Mouse (Mus musculus): ENCODE data around the gene Fh1.
A peak's percentile ranks its signal among the peaks of the same experiment; 100 is the strongest.

The Fh1 gene

DNA sequence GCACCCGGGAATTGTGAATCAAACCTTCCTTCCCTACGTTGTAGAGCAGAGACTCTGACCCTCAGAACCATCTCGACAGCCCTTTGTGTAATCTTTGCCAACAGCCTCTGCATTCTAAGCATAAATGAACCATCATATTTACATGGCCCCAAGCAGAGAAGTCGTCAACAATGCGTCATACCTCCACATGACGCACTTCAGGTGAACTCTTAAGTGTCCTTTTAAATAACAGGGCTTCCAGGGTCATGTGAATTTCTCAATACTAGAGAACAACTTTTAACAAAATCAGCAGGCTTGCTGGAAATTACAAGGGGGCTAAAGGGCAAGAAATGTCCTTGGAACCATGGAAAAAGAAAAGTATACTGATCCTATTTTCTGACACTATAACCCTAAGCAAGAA, 1.8 kb downstream of the Fh1 start:
- DNase-seq (ENCODE audit: low spot score in 2 of 2): no peak

DNA sequence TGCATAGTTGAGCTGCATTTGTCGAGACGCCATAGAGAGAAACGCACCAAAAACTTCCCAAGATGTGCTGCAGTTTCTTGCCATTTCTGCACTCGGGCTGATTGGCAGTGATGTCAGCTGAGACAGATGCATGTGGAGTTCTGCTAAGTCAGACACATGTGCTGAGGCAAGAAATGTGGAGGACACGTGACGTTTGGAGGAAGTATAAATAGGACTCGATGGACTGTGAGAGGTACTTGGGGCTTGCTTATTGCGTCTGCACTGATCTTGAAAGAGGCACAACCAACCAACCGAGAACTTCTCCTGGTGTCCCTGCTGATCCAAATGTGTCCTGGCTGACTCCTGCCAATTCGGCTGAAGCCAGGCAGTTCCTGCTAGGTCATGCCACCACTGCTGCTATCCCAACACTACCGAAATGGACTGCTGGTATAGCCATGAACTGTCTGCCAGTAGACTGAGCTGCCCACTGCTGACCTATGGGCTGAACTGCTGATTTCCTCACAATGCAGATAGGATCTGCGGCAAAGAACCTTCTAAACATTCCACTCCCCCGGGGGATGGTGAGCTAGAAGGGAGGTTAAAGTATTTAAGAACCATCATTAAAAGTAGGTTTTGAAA, 5.5 kb downstream of the Fh1 start, which contains the start of gene Kmo:
Gene Kmo, plus strand, starts transcription at position 568 of the 618 bp plus-strand sequence.
- no peak for DNase-seq (ENCODE audit: low spot score in 2 of 2)

DNA sequence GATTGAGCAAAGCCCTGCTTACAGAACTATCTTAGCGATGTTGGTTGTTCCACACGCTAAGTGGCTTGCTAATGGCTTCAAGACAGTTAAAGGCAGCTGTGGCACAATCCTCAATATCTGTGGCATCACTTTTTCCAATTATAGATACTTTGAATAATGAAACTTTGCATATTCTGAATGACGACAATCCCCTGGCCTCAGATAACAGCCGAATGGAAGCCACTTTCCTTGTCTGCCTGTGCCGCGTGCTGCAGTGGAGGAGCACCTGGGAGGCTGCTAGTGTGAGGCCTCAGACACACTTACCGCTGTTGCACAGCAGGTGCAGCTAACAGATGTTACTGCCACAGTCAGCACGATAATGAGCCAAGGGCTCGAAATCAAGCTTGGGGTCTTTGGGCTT, 10.4 kb downstream of the Fh1 start:
- no peak for DNase-seq (ENCODE audit: low spot score in 2 of 2)

DNA sequence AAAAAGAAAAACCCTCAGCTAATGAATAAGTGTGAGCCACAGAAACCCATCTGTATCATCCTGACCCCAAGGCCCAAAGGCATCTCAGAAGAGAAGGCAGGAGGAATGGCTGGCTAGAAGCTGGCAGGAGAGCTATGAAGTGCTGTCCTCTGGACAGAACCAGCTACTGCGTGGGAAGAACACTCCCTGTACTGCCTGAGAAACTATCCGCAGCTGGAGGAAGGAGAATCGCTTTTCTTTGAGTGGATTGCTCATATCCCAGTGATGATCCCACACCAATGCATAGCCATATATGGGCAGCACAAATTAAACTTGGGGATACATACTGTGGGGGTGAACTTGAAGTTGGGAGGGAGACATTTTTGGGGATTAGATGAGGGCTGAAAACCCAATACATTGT, 16.7 kb downstream of the Fh1 start:
- DNase-seq (ENCODE audit: low spot score in 2 of 2): no peak

DNA sequence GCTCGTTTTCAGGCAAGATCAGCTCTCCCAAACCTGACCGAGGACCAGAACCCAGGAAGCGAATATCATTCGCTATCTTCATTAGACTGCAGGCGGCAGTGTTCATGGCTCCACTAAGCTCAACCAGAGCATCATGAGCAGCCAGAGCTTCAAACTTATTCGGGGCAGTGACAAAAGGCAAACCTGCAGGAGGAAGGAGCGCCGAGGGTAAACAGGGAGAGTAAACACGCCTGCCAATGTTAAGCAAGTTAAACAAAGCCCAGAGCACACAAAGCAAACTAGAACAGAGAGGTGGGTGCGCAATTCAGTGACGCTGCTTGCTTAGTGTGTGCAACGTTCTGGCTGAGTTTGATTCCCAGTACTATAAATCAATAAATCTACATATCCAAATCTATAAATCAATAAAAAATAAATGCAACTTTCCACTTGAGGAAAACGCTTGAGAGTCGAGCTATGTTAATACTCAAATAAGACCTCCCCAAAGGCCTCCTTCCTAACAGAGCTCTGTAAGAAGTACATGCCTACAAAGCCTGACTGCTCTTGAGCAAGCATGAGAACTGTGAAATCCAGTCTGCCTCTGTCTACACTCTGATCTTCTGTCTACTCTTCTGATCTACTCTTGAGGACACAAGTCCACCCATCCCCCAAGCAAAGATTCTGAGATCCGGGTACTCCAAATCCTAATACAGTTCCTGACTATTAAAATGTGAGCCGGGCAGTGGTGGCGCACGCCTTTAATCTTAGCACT, 17.4 kb downstream of the Fh1 start:
- no peak for DNase-seq (ENCODE audit: low spot score in 2 of 2)

DNA sequence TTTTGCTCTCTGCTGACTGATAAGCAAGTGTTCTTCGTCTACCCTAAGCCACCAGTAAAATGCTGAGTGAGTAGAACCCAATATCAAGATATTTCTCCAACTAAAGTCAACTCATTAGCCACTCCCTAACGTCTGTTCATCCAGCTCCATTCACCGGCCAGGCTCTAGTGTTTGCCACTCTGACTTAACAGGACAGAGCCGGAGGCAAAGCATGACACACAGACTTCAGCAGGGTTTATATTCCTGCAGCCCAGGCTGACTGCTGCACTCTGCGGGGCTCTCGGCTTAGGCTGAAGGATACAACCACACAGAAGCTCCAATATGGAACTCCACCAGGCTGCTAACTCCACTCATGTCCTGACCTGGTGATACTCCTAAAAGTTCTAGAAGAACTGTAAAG, 18.1 kb downstream of the Fh1 start:
- DNase-seq (ENCODE audit: low spot score in 2 of 2): no peak

DNA sequence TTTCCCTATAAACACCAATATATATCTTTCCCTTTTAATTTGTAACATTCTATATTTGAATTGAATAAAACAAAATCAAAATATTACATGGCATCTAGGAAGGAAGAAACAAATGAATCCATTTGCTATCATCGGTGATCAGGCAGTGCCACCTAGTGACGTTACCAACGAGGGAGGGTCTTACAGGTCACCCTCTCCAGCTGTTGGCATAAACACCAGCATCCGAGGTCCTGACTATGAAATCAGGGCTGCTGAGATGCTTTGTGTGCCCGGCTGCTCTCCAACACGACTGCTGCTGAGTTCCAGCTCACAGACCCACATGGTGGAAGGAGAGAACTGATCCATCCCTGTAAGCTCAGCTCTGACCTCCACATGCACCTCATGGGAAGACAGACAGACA, 22.0 kb downstream of the Fh1 start:
- no peak for DNase-seq (ENCODE audit: low spot score in 2 of 2)

DNA sequence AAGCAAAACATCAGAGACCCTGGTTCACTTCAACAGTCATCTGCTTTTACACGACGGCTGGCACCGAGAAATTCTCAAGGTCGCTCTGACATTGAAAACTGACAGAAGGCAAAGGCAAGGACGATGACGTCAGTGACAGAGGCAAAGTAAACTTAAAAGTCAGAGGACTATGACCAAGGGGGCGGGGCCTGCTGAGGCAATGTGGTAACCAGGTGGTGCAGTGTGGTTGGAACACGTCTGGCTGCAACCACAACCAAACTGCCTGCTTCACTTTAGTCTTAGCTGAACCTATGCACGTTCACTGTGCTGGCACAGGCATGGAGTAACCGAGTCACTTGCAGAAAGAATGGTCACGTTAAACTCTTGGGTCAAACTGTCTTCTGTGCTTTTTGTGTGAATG, 23.2 kb downstream of the Fh1 start:
- no peak for DNase-seq (ENCODE audit: low spot score in 2 of 2)

DNA sequence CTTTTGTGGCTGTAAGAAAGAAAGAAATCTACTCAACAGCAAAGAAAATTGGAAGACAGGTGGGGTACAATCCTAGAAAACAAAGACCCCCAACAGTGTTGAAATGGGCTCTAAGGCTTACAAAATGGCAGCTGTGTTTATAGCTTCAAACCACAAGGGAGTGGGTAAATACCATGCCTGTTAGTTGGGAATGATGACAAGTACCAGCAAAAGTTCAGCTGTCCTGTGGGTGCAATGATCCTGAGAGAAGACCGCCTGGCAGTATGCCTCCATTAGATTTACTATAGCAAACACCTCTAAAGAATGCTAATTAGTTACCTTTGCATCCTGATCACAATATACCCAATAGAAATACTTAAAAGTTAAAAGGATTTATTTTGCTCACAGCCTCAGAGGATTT, 32.6 kb downstream of the Fh1 start:
- no peak for DNase-seq (ENCODE audit: low spot score in 2 of 2)

DNA sequence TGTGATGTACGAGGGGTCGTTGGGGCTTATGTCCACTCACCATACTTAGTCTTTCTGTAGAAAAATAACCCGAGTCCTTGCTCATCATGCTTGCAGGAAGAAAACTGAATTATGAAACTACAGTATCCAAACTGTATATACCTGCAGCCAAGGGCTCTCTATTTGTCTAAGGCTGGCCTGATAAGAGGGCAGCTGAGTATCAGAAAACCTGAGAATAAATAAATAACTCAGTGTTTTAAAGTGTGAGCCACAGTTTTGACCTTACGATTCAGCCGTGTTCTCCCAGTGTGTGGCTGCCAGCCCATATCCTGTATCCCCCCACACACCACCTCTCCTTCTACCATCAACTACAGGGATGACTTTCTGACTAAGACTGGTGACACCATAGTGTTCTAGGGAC, 38.8 kb downstream of the Fh1 start:
- DNase-seq (ENCODE audit: low spot score in 2 of 2): no peak

DNA sequence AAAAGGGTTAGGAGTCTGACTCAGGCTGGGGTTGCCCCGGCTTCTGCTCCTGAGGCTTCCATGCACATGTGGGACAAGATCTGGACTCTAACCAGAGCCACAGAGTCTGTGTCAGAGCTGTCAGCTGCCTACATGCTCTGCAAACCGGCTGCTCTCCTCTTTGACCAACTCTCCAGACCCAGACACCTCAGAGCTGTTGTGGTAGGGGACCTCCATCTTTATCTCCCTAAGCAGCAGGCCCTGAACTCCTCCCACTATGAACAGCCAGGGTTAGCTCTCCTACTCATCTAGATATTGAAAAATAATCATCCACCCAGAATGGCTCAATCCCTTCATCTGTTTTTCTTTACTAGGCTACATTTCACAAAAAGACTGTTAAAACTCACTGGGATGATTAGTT, 40.2 kb downstream of the Fh1 start:
- DNase-seq (ENCODE audit: low spot score in 2 of 2): no peak

DNA sequence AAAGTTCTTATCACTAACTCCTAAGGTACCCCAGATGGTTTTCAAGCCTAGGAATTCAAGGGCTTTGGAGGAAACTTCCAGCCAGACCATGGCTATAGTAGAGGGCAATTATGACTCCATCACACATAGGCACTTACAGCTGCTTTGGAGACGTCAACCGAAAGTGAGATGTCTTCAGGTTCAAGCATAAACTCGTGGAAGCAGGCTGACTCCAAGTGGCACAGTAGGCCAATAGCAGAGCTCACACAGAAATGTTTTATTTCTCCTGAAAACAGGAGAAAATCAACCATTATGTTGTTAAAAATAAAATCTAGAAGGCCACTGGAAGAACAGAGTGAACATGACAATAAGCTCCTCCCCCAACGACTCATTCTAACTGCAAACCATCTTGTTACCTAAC, 42.6 kb downstream of the Fh1 start:
- DNase-seq (ENCODE audit: low spot score in 2 of 2): no peak

DNA sequence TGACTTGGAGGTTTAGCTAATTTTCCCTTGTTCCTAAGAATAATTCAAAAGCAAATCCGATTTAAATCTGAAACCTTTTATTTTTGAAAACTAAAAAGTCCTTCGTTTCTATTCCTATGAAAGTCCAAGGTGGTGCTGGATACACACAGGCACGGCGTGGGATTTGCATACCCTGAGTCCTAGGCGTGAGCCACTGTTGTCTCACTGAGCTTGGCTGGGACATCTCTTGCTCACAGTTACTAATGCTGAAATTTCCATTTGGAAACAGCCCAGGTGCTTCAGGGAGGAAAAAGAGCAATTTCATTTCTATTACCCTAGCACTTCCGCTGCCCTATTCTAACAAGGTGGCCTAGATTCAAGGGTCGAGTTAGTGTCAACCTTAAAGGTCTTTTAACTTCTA, 45.1 kb downstream of the Fh1 start:
- DNase-seq (ENCODE audit: low spot score in 2 of 2): peak; percentile 14

DNA sequence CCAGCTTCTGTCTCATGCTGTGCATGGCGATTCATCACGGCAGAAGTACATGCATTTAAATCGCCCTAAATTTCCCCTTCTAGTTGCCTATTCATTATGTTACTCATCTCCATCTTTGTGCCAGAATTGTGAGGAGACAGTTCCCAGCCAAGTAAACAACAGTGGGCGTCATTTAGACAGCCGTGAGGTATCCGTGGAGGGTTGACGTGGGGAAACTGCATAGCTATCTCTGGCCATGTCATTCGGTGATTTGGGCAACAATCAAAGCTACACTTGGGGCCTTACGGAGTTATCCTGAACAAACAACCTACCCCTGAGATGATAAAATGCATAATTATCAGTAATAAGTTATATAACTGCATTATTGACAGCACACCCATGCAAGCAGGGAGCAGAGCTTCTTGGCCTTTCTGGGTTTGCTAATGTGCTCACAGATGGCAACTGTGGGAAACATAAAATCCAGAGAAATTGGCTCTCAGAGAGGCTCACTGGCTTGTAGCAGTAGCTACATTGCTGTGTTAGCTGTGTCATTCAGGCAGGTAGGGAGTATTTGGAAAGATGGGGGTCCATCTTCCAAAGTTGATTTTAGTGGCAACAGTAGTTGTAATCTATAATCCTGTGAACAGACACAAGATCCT, 45.7 kb downstream of the Fh1 start:
- DNase-seq (ENCODE audit: low spot score in 2 of 2): peak; percentile 35 to 44

DNA sequence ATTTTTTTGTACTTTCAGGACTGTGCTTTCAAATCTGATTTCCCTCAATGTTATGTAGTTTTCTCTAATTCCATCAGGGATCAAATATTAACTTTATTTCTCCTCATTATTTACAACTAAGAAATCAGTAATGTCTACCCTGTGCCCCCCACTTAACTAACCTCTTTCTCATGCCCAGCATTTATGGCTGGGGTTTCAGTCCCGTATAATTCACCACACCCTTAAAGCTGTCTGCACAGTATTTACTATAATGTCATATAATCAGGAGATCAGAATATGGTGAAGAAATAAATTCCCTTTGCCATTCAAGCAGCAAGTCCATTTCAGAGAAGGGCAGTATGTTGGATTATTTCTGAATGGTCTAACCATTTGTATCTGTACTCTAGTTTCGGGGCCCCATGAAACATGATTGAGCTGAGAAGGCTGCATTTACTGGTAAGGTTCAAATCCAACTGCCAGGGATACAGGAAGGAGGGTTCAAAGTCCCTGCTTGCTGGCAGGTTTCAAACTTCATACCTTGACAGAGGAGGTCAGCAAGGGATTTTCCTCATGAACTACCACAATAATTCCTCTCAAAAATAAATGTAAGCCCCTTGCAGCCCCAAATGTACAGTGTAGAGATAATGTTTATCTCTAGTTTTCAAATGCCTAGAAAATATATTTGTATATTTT, 46.9 kb downstream of the Fh1 start:
- DNase-seq (ENCODE audit: low spot score in 2 of 2): no peak

DNA sequence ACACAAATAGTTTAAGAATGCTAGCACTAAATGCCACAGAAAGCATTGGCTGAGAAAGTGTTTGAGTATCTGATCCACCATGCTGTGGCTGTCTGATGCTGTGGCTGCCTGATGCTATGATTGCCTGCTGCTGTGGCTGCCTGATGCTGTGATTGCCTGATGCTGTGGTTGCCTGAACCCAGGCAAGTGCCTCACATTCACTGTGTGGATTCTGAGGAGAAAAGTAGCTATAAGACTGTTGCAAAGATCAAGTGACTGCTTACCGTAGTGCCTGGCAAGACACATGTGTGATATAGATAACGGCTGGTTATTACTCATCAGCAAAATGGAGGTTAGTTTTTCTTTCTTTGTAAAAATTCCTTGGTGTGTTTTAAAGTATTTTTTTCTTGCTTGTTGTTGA, 51.3 kb downstream of the Fh1 start:
- no peak for DNase-seq (ENCODE audit: low spot score in 2 of 2)

DNA sequence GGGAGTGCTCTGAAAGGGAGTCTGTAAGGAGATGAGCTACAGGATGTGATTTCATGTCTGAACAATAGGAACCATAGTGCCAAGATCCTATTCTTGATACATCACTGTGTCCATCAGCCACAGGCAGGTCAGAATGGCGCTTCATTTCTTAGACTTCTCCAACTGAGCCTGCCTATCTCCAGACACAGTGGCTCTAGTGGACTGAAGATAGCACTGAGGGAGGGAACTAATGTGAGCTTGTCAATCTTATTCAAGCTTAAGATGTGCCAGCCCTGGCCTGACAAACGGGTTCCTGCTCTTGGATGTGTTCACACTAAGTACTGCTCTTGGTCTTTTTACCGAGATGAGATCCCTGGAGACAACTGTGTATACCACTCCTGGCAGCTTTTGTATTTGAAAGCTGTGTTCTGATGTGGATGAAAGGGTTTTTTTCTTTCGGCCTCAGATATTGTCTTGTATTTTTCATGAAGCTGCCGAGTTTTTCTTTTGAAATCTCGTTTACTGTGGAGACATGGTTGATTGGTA, 59.8 kb downstream of the Fh1 start:
- no peak for DNase-seq (ENCODE audit: low spot score in 2 of 2)

DNA sequence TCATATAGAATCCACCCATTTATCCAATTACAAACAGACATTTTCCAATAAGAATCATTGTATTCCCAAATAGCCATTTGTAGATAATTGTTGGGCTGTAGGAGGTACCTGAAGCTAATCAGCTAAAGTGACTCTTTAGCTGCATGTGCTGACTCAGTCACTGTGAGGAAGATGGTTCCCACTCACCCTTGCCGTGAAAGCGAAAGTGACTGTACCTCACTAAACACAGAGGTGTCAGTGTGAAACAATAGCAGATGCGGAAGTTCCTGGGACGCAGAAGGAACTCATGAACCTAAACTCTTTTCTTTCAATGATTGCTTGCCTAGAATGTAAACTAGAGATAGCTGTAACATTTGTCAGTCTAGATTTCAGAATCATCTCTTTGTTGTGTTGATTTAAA, 61.1 kb downstream of the Fh1 start:
- no peak for DNase-seq (ENCODE audit: low spot score in 2 of 2)

DNA sequence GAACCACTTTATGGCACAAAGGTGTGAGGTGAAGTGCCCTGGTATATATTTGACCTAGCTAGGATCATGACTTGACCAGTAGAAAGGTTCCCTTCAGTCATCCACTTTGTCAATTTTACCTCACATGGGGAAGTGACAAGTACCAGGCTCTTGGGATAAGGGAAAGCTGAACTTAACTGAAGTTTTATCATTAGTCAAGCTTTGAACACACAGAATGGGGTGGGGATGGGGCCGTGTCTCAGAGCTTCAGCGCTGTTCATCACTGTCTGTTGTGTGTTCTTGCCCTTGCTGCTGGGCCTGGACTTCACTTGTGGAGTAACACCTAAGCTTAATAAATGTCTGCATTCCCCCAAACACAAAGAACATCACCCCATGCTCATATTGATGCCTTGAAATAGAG, 63.1 kb downstream of the Fh1 start:
- DNase-seq (ENCODE audit: low spot score in 2 of 2): no peak

DNA sequence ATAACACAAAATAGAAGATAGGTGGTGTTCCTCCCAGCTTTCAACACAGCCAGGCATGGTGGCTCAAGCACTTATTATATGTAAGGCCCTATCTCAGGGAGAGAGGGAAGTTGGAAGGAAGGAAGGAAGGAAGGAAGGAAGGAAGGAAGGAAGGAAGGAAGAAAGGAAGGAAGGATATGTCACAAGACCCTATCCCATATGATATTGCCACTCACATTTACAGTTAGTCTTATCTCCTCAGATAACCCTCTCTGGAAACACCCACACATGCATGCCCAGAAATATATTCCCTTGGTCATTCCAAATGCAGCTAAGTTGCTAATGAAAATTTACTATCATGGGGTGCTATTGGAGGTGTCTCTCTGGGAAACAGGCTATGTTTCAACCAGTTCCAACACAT, 63.6 kb downstream of the Fh1 start:
- DNase-seq (ENCODE audit: low spot score in 2 of 2): no peak

DNA sequence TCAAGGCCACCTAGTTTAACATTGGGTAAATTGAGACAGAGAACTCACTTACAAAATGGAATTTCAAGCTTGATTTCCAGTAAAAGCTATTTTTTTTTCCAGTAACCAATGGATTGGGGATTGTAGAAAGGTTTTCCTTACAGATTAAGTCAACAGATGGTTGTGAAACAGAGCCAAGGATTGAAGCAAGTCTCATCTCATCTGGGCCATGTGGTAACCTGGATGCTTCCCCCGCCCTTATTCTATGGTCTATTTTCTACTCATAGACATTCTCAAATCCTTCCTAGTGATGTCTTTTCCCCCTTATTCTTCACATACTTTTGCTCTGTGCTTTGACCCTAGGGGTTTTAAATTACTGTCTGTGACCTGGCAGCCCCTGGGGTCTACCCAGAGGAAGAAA, 70.8 kb downstream of the Fh1 start:
- no peak for DNase-seq (ENCODE audit: low spot score in 2 of 2)

DNA sequence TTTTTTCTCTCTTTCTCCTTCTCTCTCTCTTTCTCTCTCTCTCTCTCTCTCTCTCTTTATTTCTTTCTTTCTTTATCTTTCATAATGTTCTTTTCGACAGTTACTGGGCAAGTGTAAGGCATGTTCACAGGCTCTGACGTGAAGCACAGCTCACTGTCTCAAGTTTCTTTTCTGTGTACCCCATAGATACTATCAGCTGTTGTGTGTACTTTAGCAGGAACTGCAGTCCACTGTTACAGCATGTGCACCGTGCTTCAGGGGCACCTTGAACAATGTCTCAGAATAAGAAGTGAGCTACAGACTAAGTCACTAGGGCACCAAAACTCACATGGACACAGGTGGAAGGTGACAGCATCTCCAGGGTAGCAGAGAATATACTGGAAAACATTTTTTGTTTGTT, 73.0 kb downstream of the Fh1 start:
- DNase-seq (ENCODE audit: low spot score in 2 of 2): no peak

DNA sequence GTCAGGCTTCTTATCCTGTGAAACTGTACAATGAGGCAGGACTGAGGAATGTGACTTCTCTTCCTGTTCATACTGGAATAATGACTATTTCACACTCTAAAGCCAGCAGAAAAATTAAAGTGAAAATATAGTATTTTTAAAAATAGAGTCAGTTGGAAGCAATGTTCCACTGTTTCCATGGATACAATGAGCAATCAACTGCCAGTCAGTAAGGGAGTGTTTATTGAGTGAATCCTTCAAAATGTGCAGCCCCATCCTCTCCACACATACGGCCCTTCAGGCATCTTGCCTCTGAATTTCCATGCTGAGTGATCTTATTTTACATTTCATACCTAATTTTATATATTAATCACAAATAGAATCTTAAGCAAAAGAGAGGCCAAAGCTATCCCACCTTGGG, 74.8 kb downstream of the Fh1 start:
- no peak for DNase-seq (ENCODE audit: low spot score in 2 of 2)
